Mouse (Mus musculus) forelimb bud, embryonic 11.5 days (tissue): Measurements from ENCODE around the gene Ing5.
"Not testable (repeated sequence)": the region's sequence is repeated elsewhere in the genome, so short reads cannot be mapped to it uniquely, and the experiment has no call there.

ENCODE experiments used
- DNase-seq: peaks from one replicate; pipeline ENCODE4 v3.0.0-alpha.2; 2012; ENCODE audit warnings: low read depth, low spot score

The Ing5 gene

GRCm38 (mm10) chr1:93861048-93861447 is 57.3 kb downstream of the Ing5 start, which contains the start of gene Gal3st2:
Gene Gal3st2 (plus strand): TSS chr1:93861306.
- not testable (repeated sequence) for DNase-seq
